Mouse (Mus musculus) CD4-positive, CD25-positive, alpha-beta regulatory T cell, adult 4 months (primary cell): Measurements from ENCODE around the gene Cyp46a1. TPM values are rescaled to one million over a fixed set of nuclear protein-coding genes. Genes with fewer than 3 reads are reported as not detected.

Source experiments
- ATAC-seq: one replicate; pipeline ENCODE4 v1.8.0; 2017
- polyA plus RNA-seq, 2 experiments: library from polyadenylated mRNA; unstranded; fragments of 100-300 nt; shearing (Covaris generic); gene quantifications; one replicate each; pipeline ENCODE4 v1.2.1; 2017

Gene Cyp46a1
- polyA plus RNA-seq, 2 experiments from 2014 or later = not detected

- no peak for ATAC-seq
Measured at GRCm38 (mm10) chr12:108403957-108404356, 69.8 kb downstream of the Cyp46a1 start.

DNA sequence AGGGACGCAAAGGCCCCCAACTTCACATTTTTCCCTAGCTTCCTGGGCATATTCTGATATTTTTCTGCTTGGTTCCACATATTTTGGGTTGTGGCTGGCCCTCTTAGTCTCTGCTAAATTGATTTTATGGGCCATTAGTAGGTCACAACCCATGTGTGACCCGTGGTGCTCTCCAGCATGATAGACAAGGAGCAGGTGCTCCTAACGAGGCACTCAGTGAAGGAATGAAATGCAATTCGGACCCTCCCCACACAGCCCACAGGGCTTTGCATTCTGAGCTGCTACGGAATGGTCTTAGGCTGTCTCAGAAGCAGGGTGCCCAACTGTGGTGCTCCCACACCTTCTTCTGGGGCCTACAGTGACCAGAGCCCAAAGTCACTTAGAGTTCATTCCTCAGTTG lies 74.9 kb downstream of the Cyp46a1 start:
- no peak for ATAC-seq

DNA sequence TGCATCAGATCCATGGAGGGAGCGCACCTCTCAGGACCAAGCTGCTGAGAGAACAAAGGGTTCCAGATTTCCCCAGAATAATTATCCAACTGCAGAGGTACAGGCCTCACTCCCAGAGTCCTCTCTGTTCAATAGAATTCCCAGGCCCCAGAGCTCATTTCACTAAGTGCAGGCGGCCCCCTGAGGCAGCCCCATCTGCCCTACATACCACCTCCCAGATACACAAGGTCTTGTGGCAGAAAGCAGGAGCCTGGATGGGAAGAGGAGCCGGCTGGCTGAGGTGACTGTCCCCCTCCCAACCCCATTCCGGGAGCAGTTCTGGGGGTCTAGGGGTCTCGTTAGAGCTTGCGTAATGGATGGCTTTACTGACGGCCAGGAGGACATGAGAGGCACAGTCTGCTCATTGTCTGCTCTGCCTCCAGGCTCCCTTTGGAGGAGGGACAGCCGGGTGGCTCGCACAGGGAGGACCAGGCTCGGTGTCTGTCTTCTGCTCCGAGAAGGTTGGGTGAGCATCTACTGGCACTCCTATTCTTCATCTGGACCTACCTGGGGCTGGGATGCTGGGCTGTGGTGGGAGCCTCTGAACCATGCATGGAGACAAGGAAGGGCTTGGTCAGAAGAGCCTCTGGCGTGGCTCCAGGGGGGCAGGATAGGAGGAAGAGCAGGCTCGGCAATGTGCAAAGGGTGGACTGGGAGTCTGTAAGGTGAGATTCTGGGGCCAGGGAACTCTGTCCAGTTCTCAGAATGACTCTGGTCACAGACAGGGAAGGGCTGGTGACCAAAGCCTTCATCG lies 76.4 kb downstream of the Cyp46a1 start:
- ATAC-seq = no peak

Other genes with a start within 250 kb of the Cyp46a1 start
- 10 to 100 TPM; 21.5 to 25.3 TPM for gene Setd3, start 155.1 kb upstream of the Cyp46a1 start, polyA plus RNA-seq
- 1 to 10 TPM; 1.6 to 5.3 TPM for gene Ccnk, start 154.8 kb upstream of the Cyp46a1 start, polyA plus RNA-seq
- gene Ccdc85c, start 59.0 kb upstream of the Cyp46a1 start, polyA plus RNA-seq = under 1 TPM; 0.27 to 0.46 TPM
- not detected for gene Hhipl1, start 28.1 kb upstream of the Cyp46a1 start, polyA plus RNA-seq
- gene Eml1, start 36.6 kb downstream of the Cyp46a1 start, polyA plus RNA-seq = under 1 TPM in 1 of 2 experiments, not detected in 1; 0.32 TPM
- 100 to 1,000 TPM; 313 to 337 TPM for gene Evl, start 220.3 kb downstream of the Cyp46a1 start, polyA plus RNA-seq